Mouse (Mus musculus) forebrain, embryonic 10.5 days (tissue): ENCODE data around the gene Tnrc18. TPM values are rescaled to one million over a fixed set of nuclear protein-coding genes. Genes with fewer than 3 reads are reported as not detected.

Source experiments
- DNase-seq: peaks from one replicate; pipeline ENCODE4 v3.0.0-alpha.2; 2017; ENCODE audit warnings: low spot score; ENCODE audit errors: extremely low spot score
- H3K27ac ChIP-seq: fragments of 300-500 bp; sonication (generic); 2 replicates; pipeline ENCODE4 v1.5.1; 2016; ENCODE audit warnings: mild to moderate bottlenecking
- H3K27me3 ChIP-seq: fragments of 300-500 bp; sonication (generic); 2 replicates; pipeline ENCODE4 v1.6.1; 2016; ENCODE audit warnings: mild to moderate bottlenecking; ENCODE audit not compliant: poor library complexity, severe bottlenecking
- H3K36me3 ChIP-seq: fragments of 300-500 bp; sonication (generic); replicated peaks from 2 replicates; pipeline ENCODE4 v1.6.1; 2016; ENCODE audit warnings: mild to moderate bottlenecking, moderate library complexity
- H3K4me1 ChIP-seq: fragments of 300-500 bp; sonication (generic); 2 replicates; pipeline ENCODE4 v1.6.1; 2016
- H3K4me3 ChIP-seq: fragments of 300-500 bp; sonication (generic); 2 replicates; pipeline ENCODE4 v1.5.1; 2016; ENCODE audit warnings: mild to moderate bottlenecking, moderate library complexity
- H3K9me3 ChIP-seq: fragments of 300-500 bp; sonication (generic); 2 replicates; pipeline ENCODE4 v1.6.1; 2016; ENCODE audit warnings: mild to moderate bottlenecking, moderate library complexity
- WGBS: fragments of 180-500 bp; shearing (Covaris S2); methylation state at CpG from one replicate; pipeline ENCODE4 v1.1.7; 2016; 5-methylcytosine and 5-hydroxymethylcytosine counted together
- polyA plus RNA-seq: library from polyadenylated mRNA; unstranded; fragments of >200 nt; fragmentation: Nextera tagmentation; extraction: Ambion mirVana; gene quantifications from 2 replicates; pipeline ENCODE4 v1.2.1, GENCODE M21; 2016

The Tnrc18 gene
- polyA plus RNA-seq, 1 experiment from 2014 or later = 22.7 TPM

GRCm38 (mm10) chr5:142678141-142678571 lies 139.3 kb downstream of the Tnrc18 start:
- Histone ChIP-seq H3K9me3 (peaks cover 4% of the 10 kb centered on the region; the same call in 1 of the 2 replicates), H3K4me3 (no peak overlapping the region), H3K27me3 (no peaks in the 10 kb centered on the region), H3K36me3 (no peaks in the 10 kb centered on the region), H3K4me1 (no peaks in the 10 kb centered on the region), H3K27ac (no peak overlapping the region)
- 78% methylated on average over 7 of the region's 7 CpGs for WGBS
- no peak for DNase-seq

Other genes with a start within 250 kb of the Tnrc18 start
- gene Mmd2, start 208.9 kb downstream of the Tnrc18 start, polyA plus RNA-seq = 1.6 and 2.0 TPM in 2 replicates
- gene Wipi2, start 190.0 kb downstream of the Tnrc18 start, polyA plus RNA-seq = 58.2 and 58.6 TPM in 2 replicates
- gene Slc29a4, start 125.2 kb downstream of the Tnrc18 start, polyA plus RNA-seq = 19.8 and 21.4 TPM in 2 replicates
- gene Fbxl18, start 77.8 kb upstream of the Tnrc18 start, polyA plus RNA-seq = 24.2 and 25.1 TPM in 2 replicates
- gene Actb, start 89.1 kb upstream of the Tnrc18 start, polyA plus RNA-seq = 12,867 and 12,868 TPM in 2 replicates
- 676 and 689 TPM in 2 replicates for gene Fscn1, start 142.7 kb upstream of the Tnrc18 start, polyA plus RNA-seq